Mouse (Mus musculus) heart, postnatal 0 days (tissue): ENCODE measurements around the gene Dbndd1. TPM values are rescaled to one million over a fixed set of nuclear protein-coding genes. Genes with fewer than 3 reads are reported as not detected.

Experiments
- ATAC-seq: fragments of 200-750 bp; cut with Nextera tagmentation; 2 replicates; pipeline ENCODE4 v1.8.0; 2017; ENCODE audit warnings: low read depth, moderate number of reproducible peaks, moderate library complexity; ENCODE audit not compliant: insufficient read depth
- DNase-seq: peaks from one replicate; pipeline ENCODE4 v3.0.0-alpha.2; 2016; ENCODE audit warnings: low spot score
- H3K27ac ChIP-seq: fragments of 300-500 bp; sonication (generic); 2 replicates; pipeline ENCODE4 v1.5.1; 2014; ENCODE audit warnings: low read depth, mild to moderate bottlenecking
- H3K27me3 ChIP-seq: fragments of 300-500 bp; sonication (generic); 2 replicates; pipeline ENCODE4 v1.6.1; 2014; ENCODE audit warnings: low read length, mixed read lengths; ENCODE audit not compliant: control insufficient read depth, insufficient read depth
- H3K36me3 ChIP-seq: fragments of 300-500 bp; sonication (generic); replicated peaks from 2 replicates; pipeline ENCODE4 v1.6.1; 2014; ENCODE audit warnings: low read length, mixed read lengths; ENCODE audit not compliant: control insufficient read depth, insufficient read depth
- H3K4me1 ChIP-seq: fragments of 300-500 bp; sonication (generic); 2 replicates; pipeline ENCODE4 v1.6.1; 2014; ENCODE audit warnings: antibody characterized with exemption; ENCODE audit not compliant: control insufficient read depth, insufficient read depth
- H3K4me2 ChIP-seq: fragments of 300-500 bp; sonication (generic); 2 replicates; pipeline ENCODE4 v1.6.1; 2014; ENCODE audit warnings: low read depth, mild to moderate bottlenecking, low read length, moderate library complexity
- H3K4me3 ChIP-seq: fragments of 300-500 bp; sonication (generic); 2 replicates; pipeline ENCODE4 v1.5.1; 2014; ENCODE audit warnings: low read depth, low read length
- H3K9ac ChIP-seq: fragments of 300-500 bp; sonication (generic); replicated peaks from 2 replicates; pipeline ENCODE4 v1.6.1; 2014; ENCODE audit warnings: low read depth, low read length, mixed read lengths
- H3K9me3 ChIP-seq: fragments of 300-500 bp; sonication (generic); replicated peaks from 2 replicates; pipeline ENCODE4 v1.6.1; 2016; ENCODE audit warnings: low read length; ENCODE audit not compliant: control insufficient read depth
- CTCF ChIP-seq: IDR thresholded peaks from 2 replicates; pipeline ENCODE4 v1.5.1; 2016; ENCODE audit warnings: antibody characterized with exemption, control low read depth, low read depth
- EP300 ChIP-seq: IDR thresholded peaks from 2 replicates; pipeline ENCODE4 v1.6.1; 2016; ENCODE audit warnings: antibody characterized with exemption, low read depth
- WGBS: fragments of 180-500 bp; shearing (Covaris S2); extraction: QIAGEN DNeasy Blood & Tissue Kit; methylation state at CpG from one replicate; pipeline ENCODE4 v1.1.7; 2014; 5-methylcytosine and 5-hydroxymethylcytosine counted together
- polyA plus RNA-seq: library from polyadenylated mRNA; unstranded; fragments of >200 nt; fragmentation: Nextera tagmentation; extraction: Ambion mirVana; gene quantifications from 2 replicates; pipeline ENCODE4 v1.2.1, GENCODE M21; 2015
- total RNA-seq: library from RNA; depleted of rRNA; stranded (reverse); fragments of >200 nt; gene quantifications from 2 replicates; pipeline ENCODE4 v1.2.3, GENCODE M21; 2014; ENCODE audit warnings: low replicate concordance

Dbndd1 gene
- total and polyA plus RNA-seq, 2 experiments from 2014 or later: 0.18 TPM; not detected in 1

DNA sequence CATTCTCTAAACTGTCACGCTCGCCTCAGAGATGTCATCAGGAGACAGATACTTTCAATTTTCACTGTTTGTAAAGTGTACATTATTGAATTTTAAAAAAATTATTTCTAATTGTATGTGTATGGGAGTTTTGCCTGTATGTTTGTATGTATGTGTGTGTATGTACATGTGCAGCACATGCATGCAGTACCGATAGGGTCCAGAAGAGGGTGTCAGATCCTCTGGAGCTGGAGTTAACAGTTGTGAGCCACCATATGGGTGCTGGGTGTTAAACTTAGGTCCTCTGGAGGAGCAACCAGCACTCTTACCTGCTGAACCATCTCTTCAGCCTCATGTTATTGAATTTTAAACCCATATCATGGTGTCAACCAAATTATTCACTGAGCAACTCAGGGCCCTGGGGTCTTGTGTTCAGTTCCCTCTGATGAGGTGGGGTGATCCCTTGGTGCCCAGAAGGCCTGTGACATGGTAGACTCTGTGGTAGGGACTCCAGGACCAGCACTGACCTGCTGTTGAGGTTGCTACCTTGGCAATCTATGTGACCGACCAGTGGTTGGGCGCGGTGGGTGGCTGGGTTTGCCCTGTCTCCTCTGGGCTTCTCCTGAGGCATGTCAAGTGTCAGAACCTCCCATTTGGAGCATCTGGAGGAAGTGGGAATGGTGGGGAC, 11.3 kb downstream of the Dbndd1 start:
- no peak for TF ChIP-seq EP300
- TF ChIP-seq CTCF: no peak
- no peaks in the 10 kb centered on the region for H3K9me3 ChIP-seq
- H3K4me2 ChIP-seq: no peak overlapping the region
- H3K4me3 ChIP-seq: no peak overlapping the region
- peaks cover 71% of the 10 kb centered on the region for H3K36me3 ChIP-seq
- H3K4me1 ChIP-seq: no peaks in the 10 kb centered on the region
- no peak overlapping the region for H3K9ac ChIP-seq
- 94% methylated on average over 6 of the region's 6 CpGs for WGBS
- DNase-seq (no peak), ATAC-seq (no peak)
- H3K27ac ChIP-seq: no peak overlapping the region
- no peaks in the 10 kb centered on the region for H3K27me3 ChIP-seq

DNA sequence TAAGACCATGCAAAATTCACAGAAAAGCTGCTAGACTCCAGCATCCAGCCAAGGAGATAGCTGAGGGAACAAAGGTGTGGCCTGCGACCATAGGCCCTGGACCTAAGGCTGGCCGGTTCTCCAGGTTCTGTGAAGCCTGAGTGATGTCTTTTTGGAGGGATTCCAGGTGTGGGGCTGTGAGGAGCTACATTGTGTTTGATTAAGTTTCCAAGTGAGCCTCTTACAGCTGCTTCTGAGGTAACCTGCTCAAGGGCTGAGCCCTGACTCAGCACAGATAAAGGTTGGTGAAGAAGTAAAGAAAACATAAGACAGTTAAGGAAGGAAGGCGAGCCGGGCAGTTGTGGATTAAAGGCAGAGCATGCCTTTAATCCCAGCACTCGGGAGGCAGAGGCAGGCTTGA, 13.1 kb downstream of the Dbndd1 start:
- Histone ChIP-seq H3K4me3 (no peak overlapping the region), H3K4me1 (no peaks in the 10 kb centered on the region), H3K27ac (no peak overlapping the region), H3K36me3 (peaks cover 86% of the 10 kb centered on the region), H3K27me3 (no peaks in the 10 kb centered on the region), H3K9ac (no peak overlapping the region), H3K9me3 (no peaks in the 10 kb centered on the region), H3K4me2 (no peak overlapping the region)
- whole genome bisulfite sequencing: 87% methylated on average over 5 of the region's 5 CpGs
- ATAC-seq (no peak), DNase-seq (no peak)
- TF ChIP-seq EP300 (no peak), CTCF (no peak)

DNA sequence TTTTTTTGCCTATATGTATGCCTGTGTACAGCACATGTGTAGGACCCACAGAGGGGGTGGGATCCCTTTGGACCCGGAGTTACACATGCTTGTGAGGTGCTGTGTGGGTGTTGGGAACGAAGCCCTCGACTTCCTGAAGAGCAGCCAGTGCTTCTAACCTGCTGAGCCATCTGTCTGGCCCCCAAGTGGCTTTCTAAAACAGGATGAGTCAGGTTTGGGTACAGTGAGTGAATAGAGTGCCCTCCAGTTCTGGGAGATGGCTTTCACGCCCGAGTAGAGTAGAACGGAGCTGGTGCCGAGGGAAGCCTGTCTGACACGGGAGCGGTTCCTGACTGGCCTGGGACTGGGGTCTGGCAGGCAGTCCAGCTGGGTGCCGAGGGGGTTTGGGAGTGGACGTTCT, 15.7 kb downstream of the Dbndd1 start:
- Histone ChIP-seq H3K4me3 (no peak overlapping the region), H3K4me1 (no peaks in the 10 kb centered on the region), H3K36me3 (peaks cover 97% of the 10 kb centered on the region), H3K9me3 (no peaks in the 10 kb centered on the region), H3K4me2 (no peak overlapping the region), H3K9ac (no peak overlapping the region), H3K27ac (no peak overlapping the region), H3K27me3 (no peaks in the 10 kb centered on the region)
- no peak for ATAC-seq
- WGBS: 95% methylated on average over 11 of the region's 11 CpGs
- no peak for DNase-seq
- TF ChIP-seq EP300: no peak
- no peak for TF ChIP-seq CTCF

DNA sequence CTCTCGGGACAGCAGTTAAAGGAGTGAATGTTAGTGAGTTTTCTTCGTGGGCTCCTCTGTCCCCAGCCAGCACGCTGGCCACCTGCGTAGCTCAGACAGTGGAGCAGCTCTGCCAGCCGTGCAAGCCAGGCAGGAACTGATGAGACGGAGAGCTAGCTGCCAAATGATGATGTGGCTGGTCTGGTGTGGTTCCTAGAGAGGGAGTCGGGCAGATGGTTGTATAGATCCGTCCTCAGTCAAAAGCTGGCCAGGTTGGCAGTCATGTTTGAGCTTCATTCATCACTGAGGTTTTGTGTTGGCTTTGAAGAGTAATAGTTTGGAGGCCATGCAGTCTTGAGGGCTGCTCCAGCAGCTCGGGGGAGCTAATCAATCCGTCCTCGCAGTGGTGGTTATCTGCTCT, 16.3 kb downstream of the Dbndd1 start:
- no peak overlapping the region for H3K4me3 ChIP-seq
- H3K27ac ChIP-seq: no peak overlapping the region
- no peak for ATAC-seq
- H3K36me3 ChIP-seq: peaks cover 98% of the 10 kb centered on the region
- H3K4me2 ChIP-seq: no peak overlapping the region
- H3K27me3 ChIP-seq: no peaks in the 10 kb centered on the region
- no peaks in the 10 kb centered on the region for H3K9me3 ChIP-seq
- no peak for TF ChIP-seq EP300
- TF ChIP-seq CTCF: no peak
- no peaks in the 10 kb centered on the region for H3K4me1 ChIP-seq
- DNase-seq: no peak
- 83% methylated on average over 11 of the region's 11 CpGs for WGBS
- H3K9ac ChIP-seq: no peak overlapping the region

DNA sequence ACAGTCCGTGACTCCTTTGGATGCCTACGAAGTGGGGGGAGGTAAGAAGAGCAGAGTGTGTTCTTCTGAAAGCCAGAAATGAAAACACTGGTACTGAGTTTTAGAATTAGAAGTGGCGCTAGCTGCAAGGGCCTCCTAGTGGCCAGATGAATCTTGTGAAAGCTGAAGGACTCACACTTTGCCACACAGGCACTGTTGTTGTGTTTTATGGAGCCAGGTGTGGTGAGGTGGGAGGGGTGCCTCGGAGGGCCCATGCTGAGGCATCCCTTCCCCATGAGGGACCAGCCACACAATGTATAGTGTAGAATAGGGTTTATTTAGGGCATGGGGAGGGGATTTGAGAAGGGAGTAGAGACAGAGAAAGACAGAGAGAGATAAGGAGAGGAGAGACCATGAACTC, 17.6 kb downstream of the Dbndd1 start:
- Histone ChIP-seq H3K4me1 (no peaks in the 10 kb centered on the region), H3K9me3 (no peaks in the 10 kb centered on the region), H3K4me3 (no peak overlapping the region), H3K4me2 (no peak overlapping the region), H3K27me3 (no peaks in the 10 kb centered on the region), H3K9ac (no peak overlapping the region), H3K27ac (no peak overlapping the region), H3K36me3 (peaks cover 98% of the 10 kb centered on the region)
- WGBS: 87% methylated on average over 4 of the region's 4 CpGs
- no peak for TF ChIP-seq EP300
- TF ChIP-seq CTCF: no peak; the same call in 1 of the 2 replicates
- DNase-seq (no peak), ATAC-seq (no peak)

DNA sequence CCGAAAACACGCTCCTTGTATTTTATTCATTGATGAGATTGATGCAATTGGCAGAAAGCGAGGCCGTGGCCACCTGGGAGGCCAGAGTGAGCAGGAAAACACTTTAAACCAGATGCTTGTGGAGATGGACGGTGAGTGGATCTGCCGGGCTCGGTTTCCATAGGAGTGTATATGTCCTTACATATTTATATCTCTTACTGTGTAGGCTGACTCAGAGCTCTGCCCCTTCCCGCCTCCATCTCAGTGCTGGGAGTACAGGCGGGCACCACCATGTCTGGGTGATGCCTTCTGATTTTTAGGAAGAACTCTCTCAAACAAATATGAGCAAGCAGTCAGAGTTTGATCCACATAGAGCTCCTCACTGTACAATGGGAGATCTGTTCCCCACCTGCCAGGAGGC, 22.4 kb downstream of the Dbndd1 start:
- Histone ChIP-seq H3K4me1 (no peaks in the 10 kb centered on the region), H3K9ac (no peak overlapping the region), H3K36me3 (peaks cover 95% of the 10 kb centered on the region), H3K9me3 (no peaks in the 10 kb centered on the region), H3K4me3 (no peak overlapping the region), H3K27ac (no peak overlapping the region), H3K4me2 (no peak overlapping the region), H3K27me3 (no peaks in the 10 kb centered on the region)
- no peak for TF ChIP-seq CTCF
- no peak for TF ChIP-seq EP300
- 94% methylated on average over 9 of the region's 9 CpGs for WGBS
- DNase-seq: no peak
- ATAC-seq: no peak
